Mouse (Mus musculus) heart, adult 8-10 months (tissue): ENCODE data around the gene Akr1c12. TPM values are rescaled to one million over a fixed set of nuclear protein-coding genes. Genes with fewer than 3 reads are reported as not detected.

Experiments used
- total RNA-seq, 4 experiments: library from RNA; stranded (reverse); gene quantifications; 2 replicates each; pipeline ENCODE4 v1.2.4; 2022

Gene Akr1c12
- total RNA-seq, 4 experiments from 2014 or later: not detected

Other genes starting within 250 kb of the Akr1c12 start
- gene Akr1c14, start 230.4 kb downstream of the Akr1c12 start, total RNA-seq: 10 to 100 TPM in 1 of 4 experiments, 1 to 10 TPM in 3; 6.3 to 13.4 (median 8.9) TPM
- not detected for gene Akr1c18, start 128.8 kb downstream of the Akr1c12 start, total RNA-seq
- gene Akr1c13, start 88.3 kb downstream of the Akr1c12 start, total RNA-seq: 1 to 10 TPM in 3 of 4 experiments, under 1 TPM in 1; 0.76 to 2.2 (median 1.8) TPM
- gene Akr1c19, start 50.7 kb downstream of the Akr1c12 start, total RNA-seq: 1 to 10 TPM; 1.7 to 2.3 (median 1.8) TPM
- not detected for gene Akr1c6, start 154.9 kb upstream of the Akr1c12 start, total RNA-seq
- gene Akr1c20, start 243.9 kb upstream of the Akr1c12 start, total RNA-seq: not detected